Mouse (Mus musculus) forelimb bud, embryonic 11.5 days (tissue): ENCODE results near the gene Wfs1.
A peak's percentile ranks its signal among the peaks of the same experiment; 100 is the strongest.

Experiments used
- DNase-seq: peaks from one replicate; pipeline ENCODE4 v3.0.0-alpha.2; 2012; ENCODE audit warnings: low read depth, low spot score

Gene Wfs1

GRCm38 (mm10) chr5:36988781-36989624, at the start of gene Wfs1:
Gene Wfs1 (minus strand): TSS chr5:36989205.
- peak; percentile 94 for DNase-seq

- DNase-seq: no peak
Observed at GRCm38 (mm10) chr5:37036884-37037283, 47.9 kb upstream of the Wfs1 start.

- DNase-seq: no peak
Observed at GRCm38 (mm10) chr5:37035896-37036295, 46.9 kb upstream of the Wfs1 start.

- DNase-seq: no peak
Observed at GRCm38 (mm10) chr5:37035192-37035591, 46.2 kb upstream of the Wfs1 start.

GRCm38 (mm10) chr5:37030753-37031152, 41.7 kb upstream of the Wfs1 start:
- no peak for DNase-seq

DNA sequence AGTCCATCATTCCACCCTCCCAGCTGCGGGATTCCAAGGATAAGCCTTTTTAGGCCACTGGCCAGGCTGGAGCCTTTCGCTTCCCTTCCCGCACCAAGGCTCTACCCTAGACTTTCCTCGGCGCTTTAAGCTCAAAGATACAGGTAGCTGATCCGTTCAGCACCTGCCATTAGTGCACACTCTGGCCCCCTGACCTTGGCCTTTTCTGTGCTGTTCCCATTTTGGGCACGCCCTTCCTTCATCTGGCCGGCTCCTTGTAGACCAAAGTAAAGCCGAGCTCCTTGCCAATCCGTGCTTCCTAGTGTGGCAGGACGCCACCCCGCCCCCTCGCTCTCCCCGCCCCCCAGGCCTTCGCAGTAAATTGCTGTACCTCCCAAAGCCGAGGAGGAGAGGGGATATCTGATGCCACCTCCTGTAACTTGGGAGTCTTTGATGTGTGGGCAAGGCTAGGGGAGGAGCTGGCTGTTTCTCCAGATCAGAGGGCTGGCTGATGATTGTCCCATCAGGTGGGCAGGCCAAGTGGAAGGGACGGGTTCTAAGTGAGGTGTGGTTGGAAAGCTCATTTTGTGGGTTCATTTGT, 40.4 kb upstream of the Wfs1 start:
- DNase-seq: no peak

GRCm38 (mm10) chr5:37028486-37029311, 39.7 kb upstream of the Wfs1 start:
- no peak for DNase-seq

GRCm38 (mm10) chr5:37028104-37028485, 39.1 kb upstream of the Wfs1 start:
- peak; percentile 58 for DNase-seq

GRCm38 (mm10) chr5:37027701-37028100, 38.7 kb upstream of the Wfs1 start:
- no peak for DNase-seq

DNA sequence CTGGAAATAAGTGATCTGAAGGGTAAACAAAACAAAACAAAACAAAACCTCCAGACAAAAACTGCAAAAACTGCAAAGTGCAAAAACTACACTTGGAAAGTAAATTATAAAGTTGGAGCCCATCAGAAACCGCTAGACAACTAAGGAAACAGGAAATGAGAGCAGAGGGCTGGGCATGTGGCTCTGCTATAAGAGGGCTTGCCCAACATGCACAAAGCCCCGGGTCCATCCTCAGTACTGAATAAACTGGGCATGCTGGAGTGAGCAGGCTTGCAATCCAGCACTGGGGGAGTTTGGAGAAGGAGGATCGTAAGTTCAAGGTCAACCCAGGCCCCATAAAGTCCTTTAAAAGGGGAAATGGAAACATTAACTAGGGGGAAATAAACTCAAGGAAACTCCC, 28.2 kb upstream of the Wfs1 start:
- DNase-seq: no peak

- DNase-seq: peak; percentile 58
Observed at GRCm38 (mm10) chr5:37015612-37016310, 26.8 kb upstream of the Wfs1 start.

GRCm38 (mm10) chr5:37010666-37011317, 21.8 kb upstream of the Wfs1 start:
- no peak for DNase-seq

GRCm38 (mm10) chr5:37009761-37010160, 20.8 kb upstream of the Wfs1 start:
- peak; percentile 36 for DNase-seq

DNA sequence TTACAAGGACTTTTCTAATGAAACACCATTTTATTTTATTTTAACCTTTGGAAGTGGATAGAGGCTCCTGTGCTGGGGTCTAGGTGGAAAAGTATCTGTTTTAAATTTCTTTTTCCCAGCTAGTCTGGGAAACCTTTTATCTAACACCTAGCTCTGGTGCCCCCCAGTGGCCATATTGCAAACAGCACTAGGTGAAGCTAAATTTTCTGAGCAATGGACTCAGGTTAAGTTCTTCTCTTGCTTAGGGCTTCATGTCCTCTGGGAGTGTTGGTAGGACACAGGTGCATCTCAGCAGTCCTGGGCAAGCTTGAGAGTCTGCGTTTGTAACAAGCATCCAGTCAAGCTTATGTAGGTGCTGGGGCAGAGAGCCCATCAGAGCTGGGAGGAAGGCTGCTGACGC, 13.0 kb upstream of the Wfs1 start:
- DNase-seq: peak; percentile 57

DNA sequence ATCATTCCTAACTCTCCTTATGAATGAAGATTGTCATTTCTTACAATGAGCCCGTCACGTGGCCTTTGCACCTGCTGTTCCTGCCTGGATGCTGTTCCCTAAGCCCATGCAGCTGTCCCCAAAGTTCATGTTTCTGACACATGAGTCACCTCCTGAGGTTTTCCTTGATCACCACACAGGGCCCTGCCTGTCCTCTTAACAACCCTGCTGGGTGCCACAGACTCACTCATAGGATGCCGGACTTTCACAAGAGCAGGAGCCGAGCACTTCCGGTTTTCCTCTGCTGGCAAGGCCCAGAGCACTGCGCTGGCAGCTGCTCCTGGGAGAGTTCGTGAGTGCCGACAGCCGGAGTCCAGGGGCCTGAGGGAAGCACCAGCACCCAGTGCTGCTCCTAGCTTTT, 12.0 kb upstream of the Wfs1 start:
- no peak for DNase-seq

DNA sequence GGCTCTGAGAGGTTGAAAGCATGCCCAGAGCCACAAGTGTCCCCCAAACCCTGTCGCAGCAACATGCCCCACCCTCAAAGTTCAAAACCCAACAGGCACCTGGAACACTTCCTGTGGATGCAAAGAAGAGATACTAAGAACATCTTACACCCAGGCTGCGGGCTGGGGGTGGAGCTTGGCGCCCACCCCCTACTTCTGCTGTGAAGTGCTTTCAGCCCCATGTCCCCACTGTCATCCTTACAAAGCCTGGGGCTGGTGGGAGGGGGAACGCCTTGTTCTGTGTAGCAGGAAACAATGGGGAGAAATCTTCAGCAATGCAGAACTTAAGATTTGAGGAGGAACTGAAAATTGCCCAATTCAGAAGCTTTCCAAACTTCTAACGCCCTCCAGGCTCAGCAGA, 9.0 kb upstream of the Wfs1 start:
- no peak for DNase-seq

DNA sequence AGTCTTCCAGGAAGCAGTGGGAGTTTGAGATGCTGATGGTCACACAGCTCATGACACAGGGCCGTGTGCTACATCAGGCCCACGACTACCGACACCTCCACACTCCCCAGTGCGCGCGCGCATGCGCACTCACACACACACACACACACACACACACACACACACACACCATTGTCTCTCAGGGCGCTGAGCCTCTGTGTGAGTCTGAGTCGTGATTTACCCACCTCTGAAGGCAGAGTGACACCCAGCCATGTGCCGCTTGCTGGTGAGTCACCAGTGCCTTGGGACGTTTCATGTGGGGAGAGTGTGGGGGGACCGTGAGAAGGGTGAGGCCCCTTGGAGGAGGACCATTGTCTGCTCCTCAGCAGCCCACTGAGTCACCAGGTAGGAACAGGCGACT, 7.4 kb upstream of the Wfs1 start:
- DNase-seq: no peak

GRCm38 (mm10) chr5:36990631-36991350, 1.8 kb upstream of the Wfs1 start:
- DNase-seq: no peak

- no peak for DNase-seq
Observed at GRCm38 (mm10) chr5:36990196-36990595, 1.2 kb upstream of the Wfs1 start.

DNA sequence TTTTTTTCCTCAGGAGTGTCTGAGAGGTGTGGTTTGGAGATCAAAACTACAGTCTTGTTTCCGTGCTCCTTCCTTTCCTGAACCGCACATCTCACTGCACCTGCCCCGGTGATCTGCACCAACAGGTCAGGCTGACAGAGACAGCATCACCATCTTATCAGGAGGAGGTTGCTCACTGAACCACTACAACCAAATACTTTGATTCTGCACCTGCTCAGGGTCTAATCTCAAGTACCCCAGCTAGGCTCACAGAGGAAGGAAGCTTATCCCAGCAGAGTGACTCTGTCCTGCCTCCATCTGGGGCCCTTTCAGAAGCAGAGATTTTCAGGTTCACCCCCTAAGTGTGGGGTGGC, 596 bp upstream of the Wfs1 start:
- DNase-seq: no peak
